ENCODE assay signal across 22 mouse cellular contexts in genomic region chr4:125738825-125739224, GRCm38 (mm10).
DNase-seq lines count a peak whose midpoint lies in the region; ATAC-seq lines count a peak whose summit lies in the region.
"Had no signal": no experiment of that assay in that cellular context is flagged by ENCODE, and none has a peak within 500 bp of the region (broad histone marks: within the 10 kb centered on the region; RNA-seq: fewer than 3 reads in every experiment).

No protein-coding gene starts in this region.

- H3K4me2 ChIP-seq in hindbrain, embryonic 11.5 days (replicated peaks; ENCODE audit: low read depth, low read length) = no peak overlapping the region
- H3K4me2 ChIP-seq: forebrain, embryonic 12.5 days; limb, embryonic 12.5 days; liver, embryonic 11.5 days had no signal

- 0 out of 2 replicates have a peak overlapping the region, but pooled peaks have one; percentile 29 for H3K27ac ChIP-seq in hindbrain, embryonic 10.5 days
- H3K27ac ChIP-seq in hindbrain, embryonic 11.5 days (ENCODE audit: low read depth, low read length) = no peak overlapping the region
- H3K27ac ChIP-seq: embryonic facial prominence, embryonic 10.5 days; forebrain, embryonic 12.5 days; gastrocnemius, adult 2 months; heart, embryonic 10.5 days; limb, embryonic 12.5 days; macrophage had no signal

- H3K9ac ChIP-seq in hindbrain, embryonic 11.5 days (ENCODE audit: low read depth, low read length) = no peak overlapping the region
- H3K9ac ChIP-seq: forebrain, embryonic 12.5 days; limb, embryonic 12.5 days; liver, postnatal 0 days had no signal

- WGBS in hindbrain, embryonic 10.5 days = 88% methylated on average over 4 of the region's 4 CpGs
- WGBS in hindbrain, embryonic 11.5 days = 80% methylated on average over 4 of the region's 4 CpGs

- no peaks in the 10 kb centered on the region for H3K36me3 ChIP-seq in hindbrain, embryonic 10.5 days
- H3K36me3 ChIP-seq in hindbrain, embryonic 11.5 days (ENCODE audit: control insufficient read depth, insufficient read depth, low read length) = no peaks in the 10 kb centered on the region
- H3K36me3 ChIP-seq: embryonic facial prominence, embryonic 10.5 days; forebrain, embryonic 12.5 days; heart, embryonic 10.5 days; limb, embryonic 12.5 days had no signal

- H3K4me3 ChIP-seq in hindbrain, embryonic 10.5 days = no peak overlapping the region
- no peak overlapping the region for H3K4me3 ChIP-seq in hindbrain, embryonic 11.5 days (ENCODE audit: low read depth, low read length)
- H3K4me3 ChIP-seq: embryonic facial prominence, embryonic 10.5 days; forebrain, embryonic 12.5 days; gastrocnemius, adult 2 months; heart, embryonic 10.5 days; limb, embryonic 12.5 days had no signal

- H3K9me3 ChIP-seq in hindbrain, embryonic 10.5 days = 0 out of 2 replicates have a peak, but pooled peaks cover 2% of the 10 kb centered on the region
- H3K9me3 ChIP-seq in hindbrain, embryonic 11.5 days (ENCODE audit: control insufficient read depth, low read length) = no peaks in the 10 kb centered on the region
- H3K9me3 ChIP-seq: embryonic facial prominence, embryonic 10.5 days; forebrain, embryonic 12.5 days; heart, embryonic 10.5 days; limb, embryonic 12.5 days had no signal

- no peak for ATAC-seq in hindbrain, embryonic 11.5 days (ENCODE audit: low FRiP score)
- ATAC-seq: liver, postnatal 0 days; lung, postnatal 0 days; midbrain, embryonic 16.5 days had no signal

- H3K4me1 ChIP-seq in hindbrain, embryonic 10.5 days (replicated peaks) = peaks cover 18% of the 10 kb centered on the region
- no peaks in the 10 kb centered on the region for H3K4me1 ChIP-seq in hindbrain, embryonic 11.5 days (replicated peaks; ENCODE audit: control insufficient read depth, insufficient read depth, low read length)
- H3K4me1 ChIP-seq: embryonic facial prominence, embryonic 10.5 days; limb, embryonic 12.5 days had no signal

- peaks cover 11% of the 10 kb centered on the region; the same call in 1 of the 2 replicates for H3K27me3 ChIP-seq in hindbrain, embryonic 10.5 days (ENCODE audit: insufficient read depth, poor library complexity, severe bottlenecking)
- H3K27me3 ChIP-seq in hindbrain, embryonic 11.5 days (ENCODE audit: control insufficient read depth, insufficient read depth, low read length) = no peaks in the 10 kb centered on the region

- DNase-seq in hindbrain, embryonic 10.5 days (ENCODE audit: low spot score) = no peak
- DNase-seq in hindbrain, embryonic 11.5 days (ENCODE audit: low spot score) = no peak
- DNase-seq in brain, adult 2 months (ENCODE audit: low read depth, low spot score) = peak; percentile 49
- peak; percentile 35 to 41 for DNase-seq in cerebellum, adult 18-20 months
- peak; percentile 48 for DNase-seq in cerebellum, postnatal 14 days
- no peak for DNase-seq in frontal cortex, postnatal 14 days (ENCODE audit: low spot score in 2 of 2)
- no peak for DNase-seq in retina, embryonic 14.5 days (ENCODE audit: low spot score)
- DNase-seq: adrenal gland, postnatal 36 days; gastrocnemius, adult 2 months; kidney, adult 8-10 months; kidney, postnatal 10 days; liver, postnatal 0 days; thymus, adult 18-20 months; thymus, postnatal 4 days had no signal

Comparison
In these comparisons a context has a peak if more than half of its experiments do, and no peak if none do; other contexts are left out.
1. DNase-seq: peak in brain, adult 2 months (single experiment), cerebellum, adult 18-20 months (2 of 2) and cerebellum, postnatal 14 days (2 of 2); none in hindbrain, embryonic 10.5 days (single experiment), hindbrain, embryonic 11.5 days (single experiment), frontal cortex, postnatal 14 days (0 of 2) and retina, embryonic 14.5 days (single experiment).